Mouse (Mus musculus) adrenal gland, postnatal 25 days (tissue): Measurements from ENCODE around the gene Epb41l4b. TPM values are rescaled to one million over a fixed set of nuclear protein-coding genes. Genes with fewer than 3 reads are reported as not detected.

Source experiments
- DNase-seq: peaks from one replicate; pipeline ENCODE4 v3.0.0; 2021; ENCODE audit warnings: mixed read lengths
- total RNA-seq: library from RNA; stranded (reverse); gene quantifications from 2 replicates; pipeline ENCODE4 v1.2.3, GENCODE M21; 2021

Epb41l4b gene
- total RNA-seq, 1 experiment from 2014 or later, result 1.4 TPM

GRCm38 (mm10) chr4:57060319-57060831 is 82.9 kb downstream of the Epb41l4b start:
- no peak for DNase-seq

- no peak for DNase-seq
Measured at GRCm38 (mm10) chr4:57058623-57059022, 84.6 kb downstream of the Epb41l4b start.

GRCm38 (mm10) chr4:57057637-57058036 is 85.6 kb downstream of the Epb41l4b start:
- DNase-seq, result no peak

GRCm38 (mm10) chr4:57055635-57056034 is 87.6 kb downstream of the Epb41l4b start:
- DNase-seq, result no peak

GRCm38 (mm10) chr4:57049281-57049921 is 93.8 kb downstream of the Epb41l4b start:
- no peak for DNase-seq

- peak; percentile 24 for DNase-seq
Measured at GRCm38 (mm10) chr4:57048566-57048965, 94.7 kb downstream of the Epb41l4b start.

DNA sequence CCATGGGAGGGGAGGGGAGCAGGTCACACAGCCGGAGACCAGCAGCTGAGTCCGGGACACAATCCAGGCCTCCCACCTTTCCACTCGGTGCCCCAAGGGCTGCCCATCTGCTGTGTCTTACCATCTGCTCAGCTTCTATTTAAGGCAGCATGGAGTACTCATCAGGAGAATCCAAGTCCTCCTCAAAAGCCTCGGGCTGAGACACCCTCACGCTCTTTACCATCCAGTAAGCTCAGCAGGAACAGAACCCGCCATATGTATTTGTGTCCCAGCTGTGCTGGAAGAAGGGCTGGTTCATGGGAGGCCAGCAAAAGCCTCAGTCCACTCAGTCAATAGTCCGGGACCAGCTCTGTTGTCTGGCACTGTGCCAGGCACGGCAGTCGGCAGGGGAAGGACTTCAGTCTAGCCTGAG is 97.1 kb downstream of the Epb41l4b start:
- DNase-seq, result no peak

- no peak for DNase-seq
Measured at GRCm38 (mm10) chr4:57043621-57044020, 99.6 kb downstream of the Epb41l4b start.

GRCm38 (mm10) chr4:57041661-57042060 is 101.6 kb downstream of the Epb41l4b start:
- no peak for DNase-seq

GRCm38 (mm10) chr4:57041211-57041610 is 102.0 kb downstream of the Epb41l4b start:
- no peak for DNase-seq

GRCm38 (mm10) chr4:57040481-57040880 is 102.8 kb downstream of the Epb41l4b start:
- DNase-seq, result no peak

DNA sequence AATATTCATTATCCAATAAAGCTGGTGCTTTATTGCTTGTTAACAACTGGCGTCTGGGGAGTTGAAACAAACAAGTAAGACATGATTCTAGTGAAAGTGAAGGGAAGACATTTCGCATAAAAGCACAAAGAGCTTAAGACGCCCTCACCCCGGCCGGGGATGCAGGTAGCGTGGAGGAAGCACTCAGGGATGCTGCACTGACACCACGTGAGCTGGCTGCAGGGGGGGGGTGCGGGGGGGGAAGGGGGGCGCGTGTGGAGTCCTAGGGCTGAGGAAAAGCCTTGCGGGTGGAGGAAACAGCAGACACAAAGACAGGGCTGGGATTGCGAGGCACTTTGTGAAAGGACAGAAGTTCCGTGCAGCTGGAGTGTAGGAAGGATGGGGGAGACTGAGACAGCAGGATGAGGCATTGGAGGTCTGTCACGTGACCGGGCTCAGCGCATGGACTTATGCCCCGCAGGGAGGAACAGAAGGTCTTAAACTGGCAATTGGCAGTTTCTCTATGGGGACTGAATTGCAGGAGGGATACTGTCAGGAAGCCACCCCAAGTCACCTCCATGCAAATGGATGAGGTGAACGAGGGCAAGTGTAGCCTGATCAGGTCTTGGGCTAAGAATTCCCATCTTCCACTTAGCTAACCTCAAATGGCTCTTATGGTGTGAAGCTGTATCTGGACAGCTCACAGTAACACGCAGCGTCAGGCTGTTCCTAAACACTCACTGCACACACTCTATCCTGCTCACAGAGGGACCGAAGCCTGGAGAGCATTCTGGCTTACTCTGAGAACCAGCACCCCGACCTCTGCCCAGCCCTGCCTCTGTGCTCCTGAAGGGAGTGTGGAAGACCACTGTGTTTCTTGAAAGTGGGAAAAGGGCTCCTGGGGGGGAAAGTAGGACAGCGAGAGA is 103.9 kb downstream of the Epb41l4b start:
- no peak for DNase-seq

DNA sequence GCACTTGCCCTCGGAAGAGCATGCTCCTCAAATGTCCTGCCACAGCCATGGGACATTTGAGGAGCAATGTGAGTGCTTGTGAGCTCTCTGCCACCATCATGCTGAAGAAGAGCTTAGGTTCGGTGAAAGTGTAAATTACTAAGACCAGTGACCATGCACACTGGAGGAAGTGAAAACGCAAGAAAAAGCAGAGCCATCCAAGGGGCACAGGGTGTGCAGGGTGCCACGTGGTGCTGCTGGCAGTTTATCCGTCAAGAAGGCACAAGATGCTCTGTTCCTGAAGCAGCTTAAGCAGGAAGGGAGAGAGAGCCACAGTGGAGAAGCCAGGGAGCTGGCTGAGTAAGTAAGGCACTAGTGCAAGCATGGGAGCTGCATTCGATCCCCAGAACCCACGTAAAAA is 105.7 kb downstream of the Epb41l4b start:
- DNase-seq, result no peak

DNA sequence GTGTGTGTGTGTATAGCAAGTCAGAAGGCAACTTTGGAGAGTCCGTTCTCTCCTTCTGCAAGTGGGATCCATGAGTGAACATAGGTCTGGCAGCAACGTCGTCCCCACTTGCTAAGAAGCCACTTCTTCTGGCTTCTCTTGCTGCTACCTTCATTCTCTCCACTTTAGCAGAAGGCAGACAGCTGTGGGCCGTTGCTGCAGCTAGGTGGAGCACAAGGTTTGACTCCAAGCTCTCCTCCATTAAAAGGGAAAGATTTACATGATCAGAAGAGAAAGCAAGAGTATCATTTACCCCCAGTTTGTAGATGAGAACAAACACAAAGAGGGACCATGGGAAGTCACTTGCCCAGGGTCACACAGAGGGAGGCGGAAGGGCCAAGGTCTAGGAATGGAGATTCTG is 109.1 kb downstream of the Epb41l4b start:
- DNase-seq, result no peak

GRCm38 (mm10) chr4:57031440-57031839 is 111.8 kb downstream of the Epb41l4b start:
- DNase-seq, result no peak

DNA sequence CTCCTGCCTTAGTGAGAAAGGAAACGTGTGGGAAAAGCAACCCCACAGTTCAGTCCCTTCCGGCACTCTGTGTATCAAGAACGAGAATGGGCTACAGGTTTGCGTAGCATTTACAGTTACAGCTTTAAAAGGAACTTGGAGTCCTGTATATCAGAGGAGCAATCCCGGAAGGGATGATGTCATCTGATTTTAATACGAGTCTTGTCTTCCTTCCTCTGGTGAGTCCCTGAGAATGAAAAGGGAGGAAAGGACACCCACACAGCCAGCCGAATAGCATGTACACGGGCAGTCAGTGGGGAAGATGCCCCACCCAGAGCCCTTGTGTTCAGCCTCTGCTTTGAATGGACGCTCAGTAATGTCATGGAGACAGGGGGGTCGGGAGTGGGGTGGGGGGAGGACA is 115.3 kb downstream of the Epb41l4b start:
- no peak for DNase-seq

DNA sequence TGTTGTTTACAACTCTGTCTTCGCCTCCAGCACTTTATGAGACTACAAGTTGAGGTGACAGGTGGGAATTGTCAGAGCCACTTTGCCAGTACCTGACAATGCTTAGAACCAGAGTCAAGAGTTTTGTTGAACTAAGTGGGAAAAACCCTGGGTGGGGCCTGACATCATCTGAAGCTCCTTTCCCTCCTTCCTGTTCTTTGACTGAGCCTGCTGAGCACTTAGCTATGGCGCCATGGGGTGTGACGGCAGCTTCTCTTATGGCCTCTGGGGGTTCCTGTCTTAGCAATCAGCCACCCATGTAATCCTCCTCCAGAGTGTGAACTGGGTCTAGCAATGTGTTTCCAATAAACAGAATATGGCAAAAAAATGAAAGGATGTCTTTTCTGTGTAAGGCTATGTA is 119.7 kb downstream of the Epb41l4b start:
- DNase-seq, result no peak

GRCm38 (mm10) chr4:57021288-57021687 is 121.9 kb downstream of the Epb41l4b start:
- no peak for DNase-seq

DNA sequence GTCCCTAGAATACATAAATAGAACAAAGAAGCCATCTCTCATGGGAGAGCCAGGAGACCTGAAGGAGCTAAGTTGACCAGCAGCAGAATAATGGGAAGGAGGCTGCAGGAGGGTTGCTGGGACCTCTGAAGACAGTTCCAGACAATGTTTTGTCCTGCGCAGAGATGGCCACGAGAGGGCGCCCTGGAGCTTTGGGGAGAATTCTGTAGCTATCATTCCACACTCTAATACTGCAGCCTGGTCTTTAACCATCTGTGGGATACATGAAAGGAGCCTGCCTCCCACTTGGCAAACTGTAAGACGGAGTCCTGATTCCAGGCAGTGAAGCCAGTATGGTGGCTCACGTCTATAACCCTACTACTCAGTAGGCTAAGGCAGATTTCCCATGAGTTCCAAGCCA is 126.0 kb downstream of the Epb41l4b start:
- DNase-seq, result peak; percentile 83

GRCm38 (mm10) chr4:57016366-57017171 is 126.7 kb downstream of the Epb41l4b start:
- DNase-seq, result no peak

DNA sequence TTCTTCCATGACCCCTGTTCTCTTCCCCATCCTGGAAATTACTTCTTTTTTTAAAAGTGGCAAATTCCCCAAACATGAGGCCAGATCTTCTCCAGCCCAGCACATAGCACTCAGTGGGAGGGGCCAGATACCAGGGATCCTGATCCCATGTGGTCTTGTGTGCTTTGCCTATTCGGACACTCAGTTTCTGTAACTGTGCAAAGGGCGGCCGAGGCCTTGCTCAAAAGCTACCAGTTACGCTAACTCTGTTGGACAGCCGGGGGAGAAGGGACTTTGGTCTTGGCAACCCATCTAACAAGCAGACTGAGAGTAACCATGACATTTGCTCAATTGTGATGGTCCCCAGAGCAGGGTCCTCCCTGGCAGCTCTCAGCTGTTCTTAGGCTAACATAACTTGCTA is 128.2 kb downstream of the Epb41l4b start:
- DNase-seq, result no peak

DNA sequence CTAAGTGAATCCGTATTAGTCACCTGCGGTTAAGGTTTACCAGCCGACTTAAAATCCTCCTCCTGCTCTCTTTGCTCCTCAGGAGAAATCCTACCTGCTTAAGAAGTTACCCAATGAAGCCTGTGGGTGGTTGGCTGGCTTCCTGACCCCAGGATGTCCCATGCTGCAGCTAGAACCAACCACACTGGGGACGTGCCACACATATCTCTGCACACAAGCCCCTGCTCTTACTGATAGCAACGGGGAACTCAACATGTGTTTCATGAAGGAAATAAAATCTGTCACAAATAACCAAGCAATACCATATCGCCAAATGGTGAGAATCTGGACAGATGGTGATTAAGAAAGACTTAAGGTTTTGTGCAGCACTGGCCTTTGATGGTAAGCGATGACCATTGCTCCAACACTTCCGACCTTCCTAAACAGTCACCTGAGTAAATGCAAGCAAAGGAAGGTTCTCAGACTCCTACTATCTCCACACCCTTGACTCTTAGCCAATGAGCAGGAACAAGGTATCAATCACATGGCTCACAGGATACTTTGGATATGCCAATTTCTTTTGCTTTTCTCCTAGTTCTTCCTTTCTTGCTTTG is 131.7 kb downstream of the Epb41l4b start:
- no peak for DNase-seq
